Mouse (Mus musculus): ENCODE measurements around the gene Gm11939. TPM values are rescaled to one million over a fixed set of nuclear protein-coding genes. Genes with fewer than 3 reads are reported as not detected.
"Not testable (repeated sequence)": the region's sequence is repeated elsewhere in the genome, so short reads cannot be mapped to it uniquely, and the experiment has no call there.

Gene Gm11939
- polyA plus RNA-seq (2014; fragmentation: Nextera tagmentation; extraction: Ambion mirVana), result not detected in 2 replicates

- ATAC-seq (ENCODE audit: insufficient read depth, low FRiP score, low TSS enrichment), result no peak
- Histone ChIP-seq H3K4me1 (ENCODE audit: control insufficient read depth, insufficient read depth, low read length) (no peaks in the 10 kb centered on the region), H3K27ac (ENCODE audit: low read depth, low read length) (no peak within 1 kb of the TSS), H3K4me3 (ENCODE audit: low read depth, low read length) (no peak within 1 kb of the TSS), H3K4me2 (ENCODE audit: low read depth) (no peak within 1 kb of the TSS), H3K27me3 (ENCODE audit: control insufficient read depth, insufficient read depth, low read length) (no peaks in the 10 kb centered on the region), H3K36me3 (ENCODE audit: control insufficient read depth, insufficient read depth, low read length) (no peaks in the 10 kb centered on the region), H3K9me3 (ENCODE audit: control insufficient read depth, low read length) (no peaks in the 10 kb centered on the region), H3K9ac (ENCODE audit: low read length) (no peak within 1 kb of the TSS)
- DNase-seq (ENCODE audit: low spot score), result no peak
- WGBS, result 91% methylated on average over 9 of the region's 9 CpGs
These were observed at the start of gene Gm11939 for GRCm38 (mm10) chr11:99559366-99559765. TSS of gene Gm11939 (minus strand) at chr11:99559466.

- not testable (repeated sequence) for ATAC-seq (ENCODE audit: insufficient read depth, low FRiP score, low TSS enrichment); H3K9ac ChIP-seq (ENCODE audit: low read length); H3K36me3 ChIP-seq (ENCODE audit: control insufficient read depth, insufficient read depth, low read length); H3K4me3 ChIP-seq (ENCODE audit: low read depth, low read length); H3K4me1 ChIP-seq (ENCODE audit: control insufficient read depth, insufficient read depth, low read length); DNase-seq (ENCODE audit: low spot score); H3K9me3 ChIP-seq (ENCODE audit: control insufficient read depth, low read length); H3K4me2 ChIP-seq (ENCODE audit: low read depth); H3K27ac ChIP-seq (ENCODE audit: low read depth, low read length); H3K27me3 ChIP-seq (ENCODE audit: control insufficient read depth, insufficient read depth, low read length)
- WGBS, result 69% methylated on average over 1 of the region's 1 CpGs
These were observed 43.9 kb upstream of the Gm11939 start, which contains the start of gene Gm11938 for GRCm38 (mm10) chr11:99603208-99603607. TSS of gene Gm11938 (minus strand) at chr11:99603308.

DNA sequence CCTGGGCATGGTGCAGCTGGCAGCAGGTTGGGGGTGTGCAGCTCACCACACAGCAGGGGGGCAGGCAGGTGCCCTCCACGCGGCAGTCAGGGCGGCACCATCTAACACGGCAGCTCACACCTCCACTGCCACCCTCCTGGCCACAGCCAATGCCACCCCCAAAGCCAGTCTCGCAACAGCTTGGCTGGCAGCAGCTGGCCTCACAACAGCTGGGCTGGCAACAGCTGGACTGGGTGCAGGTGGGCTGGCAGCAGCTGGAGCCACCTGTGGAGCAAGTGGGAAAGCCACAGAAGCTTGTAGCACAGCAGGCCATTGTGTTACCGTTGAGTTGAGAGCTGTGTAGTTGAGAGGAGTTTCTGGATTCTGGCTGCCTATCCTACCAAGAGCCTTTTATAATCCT, 38.5 kb upstream of the Gm11939 start, which contains the start of gene Krtap9-3:
Gene Krtap9-3 (minus strand): TSS at position 364 of the 400 bp plus-strand sequence.
- not testable (repeated sequence) for H3K4me1 ChIP-seq (ENCODE audit: control insufficient read depth, insufficient read depth, low read length); H3K27ac ChIP-seq (ENCODE audit: low read depth, low read length); H3K27me3 ChIP-seq (ENCODE audit: control insufficient read depth, insufficient read depth, low read length); H3K4me2 ChIP-seq (ENCODE audit: low read depth); H3K9ac ChIP-seq (ENCODE audit: low read length); ATAC-seq (ENCODE audit: insufficient read depth, low FRiP score, low TSS enrichment); H3K9me3 ChIP-seq (ENCODE audit: control insufficient read depth, low read length); H3K4me3 ChIP-seq (ENCODE audit: low read depth, low read length); H3K36me3 ChIP-seq (ENCODE audit: control insufficient read depth, insufficient read depth, low read length); DNase-seq (ENCODE audit: low spot score)
- 84% methylated on average over 6 of the region's 6 CpGs for WGBS

DNA sequence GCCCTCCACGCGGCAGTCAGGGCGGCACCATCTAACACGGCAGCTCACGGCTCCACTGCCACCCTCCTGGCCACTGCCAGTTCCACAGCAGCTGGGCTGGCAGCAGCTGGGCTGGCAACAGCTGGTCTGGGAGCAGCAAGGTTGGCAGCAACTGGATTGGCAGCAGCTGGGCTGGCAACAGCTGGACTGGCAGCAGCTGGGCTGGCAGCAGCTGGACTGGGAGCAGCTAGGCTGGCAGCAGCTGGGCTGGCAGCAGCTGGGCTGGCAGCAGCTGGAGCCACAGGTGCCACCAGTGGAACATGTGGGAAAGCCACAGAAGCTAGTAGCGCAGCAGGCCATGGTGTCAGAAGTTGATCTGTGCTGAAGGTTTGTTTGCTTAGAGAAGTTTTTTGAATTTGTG, 31.7 kb upstream of the Gm11939 start, which contains the start of gene Krtap1-3:
Gene Krtap1-3 (minus strand): TSS at position 359 of the 400 bp plus-strand sequence.
- ATAC-seq (ENCODE audit: insufficient read depth, low FRiP score, low TSS enrichment), result no peak
- H3K27ac ChIP-seq (ENCODE audit: low read depth, low read length), result no peak within 1 kb of the TSS
- H3K4me1 ChIP-seq (ENCODE audit: control insufficient read depth, insufficient read depth, low read length), result no peaks in the 10 kb centered on the region
- no peaks in the 10 kb centered on the region for H3K27me3 ChIP-seq (ENCODE audit: control insufficient read depth, insufficient read depth, low read length)
- H3K9me3 ChIP-seq (ENCODE audit: control insufficient read depth, low read length), result no peaks in the 10 kb centered on the region
- no peak within 1 kb of the TSS for H3K9ac ChIP-seq (ENCODE audit: low read length)
- no peaks in the 10 kb centered on the region for H3K36me3 ChIP-seq (ENCODE audit: control insufficient read depth, insufficient read depth, low read length)
- no peak within 1 kb of the TSS for H3K4me2 ChIP-seq (ENCODE audit: low read depth)
- no peak for DNase-seq (ENCODE audit: low spot score)
- WGBS, result 85% methylated on average over 6 of the region's 6 CpGs
- H3K4me3 ChIP-seq (ENCODE audit: low read depth, low read length), result no peak within 1 kb of the TSS

DNA sequence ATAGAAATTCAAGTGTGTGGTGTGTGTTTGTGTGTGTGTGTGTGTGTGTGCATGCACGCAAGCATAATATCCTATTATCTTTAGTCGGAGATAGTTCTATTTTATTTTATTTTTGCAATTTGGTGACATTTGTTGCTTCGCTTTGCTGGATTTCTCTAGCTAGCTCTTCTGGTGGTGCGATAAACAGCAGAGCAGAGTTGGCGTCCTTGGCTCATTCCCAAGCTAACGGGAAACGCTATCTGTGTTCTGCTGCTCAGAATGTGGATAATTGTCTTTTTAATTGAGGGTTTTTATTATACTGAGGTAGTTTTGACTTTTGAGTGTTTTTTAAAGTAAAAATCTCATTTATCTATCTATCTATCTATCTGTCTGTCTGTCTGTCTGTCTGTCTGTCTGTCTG, 25.8 kb upstream of the Gm11939 start:
- no peak overlapping the region for H3K4me2 ChIP-seq (ENCODE audit: low read depth)
- DNase-seq (ENCODE audit: low spot score), result no peak
- no peaks in the 10 kb centered on the region for H3K27me3 ChIP-seq (ENCODE audit: control insufficient read depth, insufficient read depth, low read length)
- no peaks in the 10 kb centered on the region for H3K36me3 ChIP-seq (ENCODE audit: control insufficient read depth, insufficient read depth, low read length)
- no peak overlapping the region for H3K27ac ChIP-seq (ENCODE audit: low read depth, low read length)
- no peak for ATAC-seq (ENCODE audit: insufficient read depth, low FRiP score, low TSS enrichment)
- no peaks in the 10 kb centered on the region for H3K4me1 ChIP-seq (ENCODE audit: control insufficient read depth, insufficient read depth, low read length)
- no peak overlapping the region for H3K4me3 ChIP-seq (ENCODE audit: low read depth, low read length)
- H3K9me3 ChIP-seq (ENCODE audit: control insufficient read depth, low read length), result no peaks in the 10 kb centered on the region
- H3K9ac ChIP-seq (ENCODE audit: low read length), result no peak overlapping the region
- 97% methylated on average over 7 of the region's 7 CpGs for WGBS

GRCm38 (mm10) chr11:99583245-99583704, 24.0 kb upstream of the Gm11939 start, which contains the start of gene Krtap1-4:
TSS of gene Krtap1-4 (minus strand) at chr11:99583654.
- H3K4me3 ChIP-seq (ENCODE audit: low read depth, low read length), result no peak within 1 kb of the TSS
- no peaks in the 10 kb centered on the region for H3K9me3 ChIP-seq (ENCODE audit: control insufficient read depth, low read length)
- H3K27me3 ChIP-seq (ENCODE audit: control insufficient read depth, insufficient read depth, low read length), result no peaks in the 10 kb centered on the region
- ATAC-seq (ENCODE audit: insufficient read depth, low FRiP score, low TSS enrichment) (no peak), DNase-seq (ENCODE audit: low spot score) (no peak)
- no peak within 1 kb of the TSS for H3K9ac ChIP-seq (ENCODE audit: low read length)
- H3K4me2 ChIP-seq (ENCODE audit: low read depth), result no peak within 1 kb of the TSS
- no peaks in the 10 kb centered on the region for H3K36me3 ChIP-seq (ENCODE audit: control insufficient read depth, insufficient read depth, low read length)
- H3K27ac ChIP-seq (ENCODE audit: low read depth, low read length), result no peak within 1 kb of the TSS
- no peaks in the 10 kb centered on the region for H3K4me1 ChIP-seq (ENCODE audit: control insufficient read depth, insufficient read depth, low read length)
- 78% methylated on average over 5 of the region's 5 CpGs for WGBS

GRCm38 (mm10) chr11:99581564-99581963, 22.3 kb upstream of the Gm11939 start:
- Histone ChIP-seq H3K4me3 (ENCODE audit: low read depth, low read length) (no peak overlapping the region), H3K36me3 (ENCODE audit: control insufficient read depth, insufficient read depth, low read length) (no peaks in the 10 kb centered on the region), H3K9me3 (ENCODE audit: control insufficient read depth, low read length) (no peaks in the 10 kb centered on the region), H3K27ac (ENCODE audit: low read depth, low read length) (no peak overlapping the region), H3K27me3 (ENCODE audit: control insufficient read depth, insufficient read depth, low read length) (no peaks in the 10 kb centered on the region), H3K9ac (ENCODE audit: low read length) (no peak overlapping the region), H3K4me1 (ENCODE audit: control insufficient read depth, insufficient read depth, low read length) (no peaks in the 10 kb centered on the region), H3K4me2 (ENCODE audit: low read depth) (no peak overlapping the region)
- ATAC-seq (ENCODE audit: insufficient read depth, low FRiP score, low TSS enrichment) (no peak), DNase-seq (ENCODE audit: low spot score) (no peak)
- WGBS, result 85% methylated on average over 6 of the region's 6 CpGs

- no peak overlapping the region for H3K4me2 ChIP-seq (ENCODE audit: low read depth)
- H3K36me3 ChIP-seq (ENCODE audit: control insufficient read depth, insufficient read depth, low read length), result no peaks in the 10 kb centered on the region
- H3K27ac ChIP-seq (ENCODE audit: low read depth, low read length), result no peak overlapping the region
- no peaks in the 10 kb centered on the region for H3K9me3 ChIP-seq (ENCODE audit: control insufficient read depth, low read length)
- WGBS, result 92% methylated on average over 5 of the region's 5 CpGs
- H3K4me3 ChIP-seq (ENCODE audit: low read depth, low read length), result no peak overlapping the region
- no peaks in the 10 kb centered on the region for H3K4me1 ChIP-seq (ENCODE audit: control insufficient read depth, insufficient read depth, low read length)
- no peak for ATAC-seq (ENCODE audit: insufficient read depth, low FRiP score, low TSS enrichment)
- H3K27me3 ChIP-seq (ENCODE audit: control insufficient read depth, insufficient read depth, low read length), result no peaks in the 10 kb centered on the region
- no peak for DNase-seq (ENCODE audit: low spot score)
- H3K9ac ChIP-seq (ENCODE audit: low read length), result no peak overlapping the region
These were observed 21.8 kb upstream of the Gm11939 start for GRCm38 (mm10) chr11:99581051-99581450.

DNA sequence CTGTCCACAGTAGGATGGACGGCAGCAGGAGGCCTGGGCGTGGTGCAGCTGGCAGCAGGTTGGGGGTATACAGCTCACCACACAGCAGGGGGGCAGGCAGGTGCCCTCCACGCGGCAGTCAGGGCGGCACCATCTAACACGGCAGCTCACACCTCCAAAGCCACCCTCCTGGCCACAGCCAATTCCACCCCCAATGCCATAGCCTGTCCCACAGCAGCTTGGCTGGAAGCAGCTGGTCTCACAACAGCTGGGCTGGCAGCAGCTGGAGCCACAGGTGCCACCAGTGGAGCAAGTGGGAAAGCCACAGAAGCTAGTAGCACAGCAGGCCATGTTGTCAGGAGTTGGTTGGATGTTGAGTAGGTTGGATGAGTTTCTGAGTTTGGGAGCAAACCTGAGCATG, 21.4 kb upstream of the Gm11939 start, which contains the start of gene Krtap1-5:
Gene Krtap1-5 (minus strand): TSS at position 381 of the 400 bp plus-strand sequence.
- Histone ChIP-seq H3K9ac (ENCODE audit: low read length) (no peak within 1 kb of the TSS), H3K4me1 (ENCODE audit: control insufficient read depth, insufficient read depth, low read length) (no peaks in the 10 kb centered on the region), H3K4me3 (ENCODE audit: low read depth, low read length) (no peak within 1 kb of the TSS), H3K9me3 (ENCODE audit: control insufficient read depth, low read length) (no peaks in the 10 kb centered on the region), H3K4me2 (ENCODE audit: low read depth) (no peak within 1 kb of the TSS), H3K36me3 (ENCODE audit: control insufficient read depth, insufficient read depth, low read length) (no peaks in the 10 kb centered on the region), H3K27me3 (ENCODE audit: control insufficient read depth, insufficient read depth, low read length) (no peaks in the 10 kb centered on the region), H3K27ac (ENCODE audit: low read depth, low read length) (no peak within 1 kb of the TSS)
- WGBS, result 84% methylated on average over 6 of the region's 6 CpGs
- no peak for ATAC-seq (ENCODE audit: insufficient read depth, low FRiP score, low TSS enrichment)
- DNase-seq (ENCODE audit: low spot score), result no peak
